Mouse (Mus musculus) urinary bladder, postnatal 4 days (tissue): ENCODE measurements around the gene Itfg2.

Experiments
- DNase-seq, 2 experiments: peaks; one replicate each; pipeline ENCODE4 v3.0.0; 2021 to 2022; ENCODE audit warnings: low spot score in 2 of 2

The Itfg2 gene

GRCm38 (mm10) chr6:128435474-128435873 lies 10.7 kb upstream of the Itfg2 start:
- peak in 1 of 2 experiments; percentile 56 for DNase-seq

- DNase-seq, result no peak
These were observed 8.8 kb upstream of the Itfg2 start for GRCm38 (mm10) chr6:128433566-128433965.

- DNase-seq, result no peak
These were observed 7.7 kb upstream of the Itfg2 start for GRCm38 (mm10) chr6:128432356-128432915.

DNA sequence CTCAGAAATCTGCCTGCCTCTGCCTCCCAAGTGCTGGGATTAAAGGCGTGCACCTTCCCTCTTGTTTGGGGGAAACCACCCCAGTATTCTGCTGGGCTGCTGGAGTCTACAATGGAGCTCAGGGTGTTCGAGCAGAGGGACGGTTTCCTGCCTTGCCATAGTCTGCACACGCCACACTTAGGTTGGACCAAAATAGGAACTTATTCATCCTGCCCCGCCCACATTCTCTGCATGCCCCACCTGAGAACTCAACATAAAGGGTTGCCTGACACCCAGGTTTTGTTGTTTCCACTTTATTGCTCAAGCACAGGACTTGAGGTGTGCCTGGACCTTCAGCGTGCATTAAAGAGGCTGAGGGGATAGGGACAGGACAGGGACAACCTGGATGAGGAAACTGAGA lies 5.1 kb upstream of the Itfg2 start:
- no peak for DNase-seq

DNA sequence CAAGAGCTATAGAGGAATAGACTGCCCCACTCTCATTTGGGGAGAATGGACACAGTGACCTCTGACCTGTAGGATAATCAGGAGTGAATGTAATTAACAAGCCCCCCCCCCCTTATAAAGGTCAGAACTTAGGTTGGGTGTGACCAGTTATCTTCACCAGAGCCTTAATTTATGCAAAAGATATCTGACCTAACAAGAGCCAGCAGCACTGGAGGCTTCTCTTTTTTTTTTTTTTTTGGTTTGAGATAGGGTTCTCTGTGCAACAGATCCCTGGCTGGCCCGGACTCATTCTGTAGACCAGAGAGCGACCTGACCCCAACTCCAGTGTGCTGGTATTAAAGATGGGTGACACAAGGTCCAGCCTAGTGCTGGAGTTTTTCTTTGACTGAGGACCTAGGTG lies 4.6 kb upstream of the Itfg2 start:
- DNase-seq, result no peak

DNA sequence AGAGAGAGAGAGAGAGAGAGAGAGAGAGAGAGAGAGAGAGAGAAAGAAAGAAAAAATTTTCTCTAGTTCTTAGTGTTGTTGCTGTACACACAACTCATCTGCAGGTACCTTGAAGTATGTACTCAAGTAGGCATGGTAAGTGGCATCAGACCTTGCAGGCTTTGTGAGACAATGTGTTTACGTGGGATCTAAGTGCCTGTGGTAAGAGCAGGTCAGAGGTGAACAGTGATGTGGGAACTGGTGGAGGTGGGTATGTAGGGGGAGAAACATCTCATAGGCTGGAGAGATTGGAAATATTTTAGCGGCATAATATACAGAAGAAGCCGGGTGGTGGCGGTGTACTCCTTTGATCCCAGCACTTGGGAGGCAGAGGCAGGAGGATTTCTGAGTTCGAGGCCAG lies 2.8 kb upstream of the Itfg2 start:
- no peak for DNase-seq

GRCm38 (mm10) chr6:128425046-128425445 lies 315 bp upstream of the Itfg2 start:
- no peak for DNase-seq

DNA sequence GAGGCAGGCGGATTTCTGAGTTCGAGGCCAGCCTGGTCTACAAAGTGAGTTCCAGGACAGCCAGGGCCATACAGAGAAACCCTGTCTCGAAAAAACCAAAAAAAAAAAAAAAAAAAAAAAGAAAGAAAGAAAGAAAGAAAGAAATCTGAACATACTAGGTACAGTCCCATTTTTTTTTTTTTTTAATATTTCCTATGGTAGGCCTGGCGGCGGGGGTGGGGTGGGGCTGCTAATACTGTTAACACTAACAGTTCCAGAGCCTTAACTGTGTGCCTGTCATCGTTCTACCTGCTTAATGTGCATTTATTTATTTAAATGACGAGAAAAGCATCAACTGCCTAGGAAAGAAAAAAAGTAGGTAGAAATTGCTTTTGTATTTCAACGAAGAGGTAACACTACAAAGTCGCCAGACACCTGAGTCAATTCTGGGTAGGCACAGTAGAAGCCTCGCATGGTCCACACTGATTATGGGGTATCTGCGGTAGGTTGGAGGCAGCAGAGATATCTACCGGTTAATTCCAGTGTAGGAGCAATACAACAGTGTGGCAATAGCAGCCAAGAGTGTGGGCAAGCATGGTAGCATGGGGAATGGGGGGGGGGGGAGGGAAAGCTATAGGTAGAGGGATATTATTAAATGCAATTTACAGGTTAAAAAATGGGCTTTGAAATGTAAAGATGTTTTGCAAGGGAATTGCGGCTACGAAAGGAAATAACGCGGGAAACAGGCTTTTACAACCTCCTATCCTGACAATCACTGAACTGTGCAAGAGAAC lies 1.0 kb downstream of the Itfg2 start:
- DNase-seq, result no peak

GRCm38 (mm10) chr6:128421480-128421879 lies 3.3 kb downstream of the Itfg2 start:
- no peak for DNase-seq

DNA sequence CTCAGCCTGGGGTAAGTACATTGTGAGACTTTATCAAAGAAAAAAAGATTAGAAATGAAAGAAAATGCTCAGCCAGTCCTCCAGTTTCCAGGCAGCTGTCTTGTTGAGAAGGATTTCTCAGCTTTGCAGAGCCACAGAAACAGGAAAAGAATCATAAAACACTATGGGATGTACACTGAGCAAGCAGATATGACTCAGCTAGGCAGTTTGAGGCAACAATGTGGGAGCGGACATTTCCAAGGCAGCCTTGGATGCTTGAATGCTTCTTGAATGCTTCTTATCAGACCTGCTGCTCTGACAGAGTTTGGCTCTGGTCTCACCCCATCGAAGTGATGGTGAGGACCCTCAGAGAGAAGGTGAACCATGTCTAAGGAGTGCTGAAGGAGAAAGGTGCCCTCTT lies 3.7 kb downstream of the Itfg2 start:
- DNase-seq, result no peak

DNA sequence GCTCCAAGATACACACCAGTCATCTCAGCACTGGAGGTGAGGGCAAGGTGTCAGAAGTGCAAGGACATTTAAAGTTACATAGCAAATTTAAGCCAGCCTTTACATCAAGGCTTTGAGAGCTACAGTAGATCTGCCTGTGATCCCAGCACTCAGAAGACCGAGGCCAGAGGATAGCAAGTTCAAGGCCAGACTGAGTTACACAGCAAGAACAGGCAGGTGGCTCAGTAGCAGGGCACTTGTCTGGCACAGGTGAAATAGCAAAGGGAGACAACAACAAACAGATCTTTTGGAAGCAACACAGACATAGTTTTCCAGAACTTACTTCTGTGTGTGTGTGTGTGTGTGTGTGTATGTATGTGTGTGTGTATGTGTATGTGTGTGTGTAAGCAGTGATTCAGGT lies 6.7 kb downstream of the Itfg2 start:
- no peak for DNase-seq

DNA sequence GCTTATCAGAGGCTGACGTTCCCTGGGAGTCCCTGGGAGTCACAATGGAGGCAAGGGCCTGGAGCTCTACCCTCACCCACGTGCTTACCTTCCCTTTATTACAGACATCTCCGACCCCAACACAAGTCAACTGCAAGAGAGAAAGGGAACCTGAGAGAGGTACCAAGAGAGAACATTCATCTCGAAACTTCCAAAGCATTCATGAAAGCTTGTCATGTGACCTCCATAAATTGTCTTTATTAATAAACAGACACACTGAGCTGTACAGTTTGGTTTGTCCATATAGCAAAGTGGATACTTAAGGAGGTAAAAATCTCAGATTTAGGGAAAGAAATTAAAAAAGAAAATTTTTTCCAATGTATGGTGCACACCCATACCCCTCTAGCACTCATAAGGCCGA lies 8.6 kb downstream of the Itfg2 start:
- no peak for DNase-seq

- DNase-seq, result peak; percentile 60 to 80
These were observed 13.6 kb downstream of the Itfg2 start for GRCm38 (mm10) chr6:128411115-128411514.

GRCm38 (mm10) chr6:128410305-128410704 lies 14.4 kb downstream of the Itfg2 start:
- no peak for DNase-seq

GRCm38 (mm10) chr6:128408544-128409125 lies 16.1 kb downstream of the Itfg2 start:
- DNase-seq, result no peak

- DNase-seq, result no peak
These were observed 20.0 kb downstream of the Itfg2 start for GRCm38 (mm10) chr6:128404708-128405107.

- DNase-seq, result peak in 1 of 2 experiments; percentile 40
These were observed 25.1 kb downstream of the Itfg2 start for GRCm38 (mm10) chr6:128399421-128400185.

DNA sequence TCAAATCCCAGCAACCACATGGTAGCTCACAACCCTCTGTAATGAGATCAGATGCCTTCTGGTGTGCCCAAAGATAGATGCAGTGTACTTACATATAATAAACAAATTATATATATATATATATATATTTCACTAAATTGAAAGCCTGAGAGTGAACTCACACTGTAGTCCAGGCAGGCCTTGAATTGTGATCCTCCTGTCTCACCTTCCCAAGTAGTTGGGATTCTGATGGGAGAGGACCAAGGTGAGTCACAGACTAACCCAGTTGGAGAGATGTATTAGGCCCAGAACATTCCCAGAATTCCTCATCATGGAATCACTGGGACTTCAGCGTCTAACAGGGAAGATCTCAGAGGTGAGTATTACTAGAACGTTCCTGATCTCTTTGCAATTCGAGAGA lies 25.7 kb downstream of the Itfg2 start, which contains the start of gene Nrip2:
TSS of gene Nrip2 (plus strand) at position 301 of the 400 bp plus-strand sequence.
- DNase-seq, result no peak

DNA sequence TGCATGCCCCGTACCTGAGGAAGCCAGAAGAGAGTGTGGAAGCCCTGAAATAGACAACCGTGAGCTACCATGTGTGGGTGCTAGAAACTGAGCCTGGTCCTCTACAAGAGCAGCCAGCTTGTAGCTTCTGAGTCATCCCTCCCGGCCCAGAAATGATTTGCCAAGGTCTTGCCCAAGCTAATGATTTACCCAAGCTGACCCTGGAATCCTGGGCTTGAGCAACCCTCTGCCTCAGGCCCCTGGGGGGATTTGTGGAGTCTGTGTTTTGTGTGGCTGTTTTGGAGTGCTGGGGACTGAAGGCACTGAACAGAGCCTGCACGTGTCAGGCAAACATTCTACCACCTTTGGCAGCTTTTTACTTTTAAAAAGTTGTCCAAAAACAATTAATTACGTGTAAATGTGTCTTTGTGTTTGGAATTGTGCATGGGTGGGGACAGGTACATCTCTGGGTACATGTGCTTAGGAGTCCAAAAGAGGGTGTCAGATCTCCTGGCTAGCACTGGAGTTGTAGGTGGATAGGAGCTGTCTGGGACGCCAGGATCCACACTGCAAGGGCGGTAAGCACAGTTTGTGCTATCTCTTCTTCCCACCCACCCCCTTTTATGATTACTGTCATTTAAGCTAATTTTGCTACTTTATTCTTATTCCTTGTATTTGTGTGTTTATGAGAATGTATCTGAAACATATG lies 27.0 kb downstream of the Itfg2 start:
- no peak for DNase-seq

DNA sequence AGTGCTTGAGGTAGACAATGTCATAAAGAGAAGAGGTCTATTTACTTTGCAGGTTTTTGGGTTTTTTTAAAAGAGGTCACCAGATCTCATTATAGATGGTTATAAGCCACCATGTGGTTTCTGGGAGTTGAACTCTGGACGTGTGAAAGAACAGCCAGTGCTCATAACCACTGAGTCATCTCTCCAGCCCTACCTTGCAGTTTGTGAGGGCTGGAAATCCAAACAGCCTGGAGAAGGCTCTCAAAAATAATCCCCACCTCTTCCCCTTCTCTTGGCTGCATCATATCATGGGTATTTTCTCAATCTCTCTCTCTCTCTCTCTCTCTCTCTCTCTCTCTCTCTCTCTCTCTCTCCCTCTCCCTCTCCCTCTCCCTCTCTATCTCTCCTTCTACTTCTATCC lies 34.0 kb downstream of the Itfg2 start:
- no peak for DNase-seq

DNA sequence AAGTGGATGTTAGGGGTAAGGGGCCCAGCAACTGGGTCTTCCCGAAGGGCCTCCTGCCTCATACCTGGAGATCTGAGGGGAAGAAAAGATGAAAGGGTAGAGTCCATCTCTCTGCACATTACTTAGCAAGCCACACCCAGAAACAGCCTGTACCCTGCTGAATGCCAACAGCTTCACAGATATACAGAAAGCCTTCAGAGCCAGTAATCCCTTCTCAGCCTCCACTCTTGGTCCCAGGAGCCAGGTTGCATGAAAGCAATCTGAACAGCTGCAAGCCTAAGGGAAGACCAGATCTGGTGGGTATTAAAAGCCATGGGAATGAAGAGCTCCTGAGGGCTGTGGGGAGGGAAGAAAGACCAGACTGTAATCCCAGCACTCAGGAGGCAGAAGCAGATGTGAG lies 35.5 kb downstream of the Itfg2 start:
- DNase-seq, result no peak

DNA sequence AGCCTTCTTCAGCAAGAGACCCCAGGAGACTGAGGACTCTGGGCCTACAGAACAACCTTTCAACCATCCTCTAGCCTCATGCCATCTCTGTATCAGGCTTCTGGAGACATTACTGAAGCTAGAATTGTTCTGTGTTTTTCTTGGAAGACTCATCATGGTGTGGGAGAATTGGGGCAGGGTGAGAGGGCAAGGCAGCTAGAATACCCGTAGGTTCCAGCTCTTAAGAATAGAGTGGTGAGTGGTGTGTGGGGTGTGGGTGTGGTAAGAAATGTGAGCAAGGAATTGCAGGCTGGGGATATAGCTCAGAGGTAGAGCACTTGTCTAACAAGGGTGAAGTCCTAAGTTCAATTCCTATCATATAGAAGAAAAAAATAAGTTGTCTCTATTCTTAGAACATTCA lies 39.7 kb downstream of the Itfg2 start:
- no peak for DNase-seq
